Mouse (Mus musculus) heart, embryonic 16.5 days (tissue): ENCODE results near the gene Kera. TPM values are rescaled to one million over a fixed set of nuclear protein-coding genes. Genes with fewer than 3 reads are reported as not detected.

ENCODE experiments used
- ATAC-seq: fragments of 200-750 bp; cut with Nextera tagmentation; replicated peaks from 2 replicates; pipeline ENCODE4 v1.8.0; 2017; ENCODE audit warnings: moderate number of reproducible peaks; ENCODE audit not compliant: insufficient read depth, low FRiP score; ENCODE audit errors: extremely low read depth
- H3K27ac ChIP-seq: fragments of 300-500 bp; sonication (generic); 2 replicates; pipeline ENCODE4 v1.5.1; 2014; ENCODE audit warnings: mild to moderate bottlenecking, low read length, control low read depth, moderate library complexity
- H3K27me3 ChIP-seq: fragments of 300-500 bp; sonication (generic); 2 replicates; pipeline ENCODE4 v1.6.1; 2014; ENCODE audit warnings: low read length, mixed read lengths; ENCODE audit not compliant: control insufficient read depth, insufficient read depth
- H3K36me3 ChIP-seq: fragments of 300-500 bp; sonication (generic); 2 replicates; pipeline ENCODE4 v1.6.1; 2014; ENCODE audit not compliant: control insufficient read depth, insufficient read depth
- H3K4me1 ChIP-seq: fragments of 300-500 bp; sonication (generic); 2 replicates; pipeline ENCODE4 v1.6.1; 2014; ENCODE audit warnings: low read length, mixed read lengths; ENCODE audit not compliant: control insufficient read depth, insufficient read depth
- H3K4me2 ChIP-seq: fragments of 300-500 bp; sonication (generic); 2 replicates; pipeline ENCODE4 v1.6.1; 2014; ENCODE audit warnings: low read depth, mild to moderate bottlenecking, control low read depth, low read length
- H3K4me3 ChIP-seq: fragments of 300-500 bp; sonication (generic); 2 replicates; pipeline ENCODE4 v1.5.1; 2014; ENCODE audit warnings: mild to moderate bottlenecking, control low read depth, low read length
- H3K9ac ChIP-seq: fragments of 300-500 bp; sonication (generic); 2 replicates; pipeline ENCODE4 v1.6.1; 2014; ENCODE audit warnings: low read length, control low read depth
- H3K9me3 ChIP-seq: fragments of 300-500 bp; sonication (generic); replicated peaks from 2 replicates; pipeline ENCODE4 v1.6.1; 2016; ENCODE audit warnings: low read length; ENCODE audit not compliant: control insufficient read depth
- WGBS: fragments of 180-500 bp; shearing (Covaris S2); extraction: QIAGEN DNeasy Blood & Tissue Kit; methylation state at CpG from one replicate; pipeline ENCODE4 v1.1.7; 2014; 5-methylcytosine and 5-hydroxymethylcytosine counted together
- polyA plus RNA-seq: library from polyadenylated mRNA; unstranded; fragments of >200 nt; fragmentation: Nextera tagmentation; extraction: Ambion mirVana; gene quantifications from 2 replicates; pipeline ENCODE4 v1.2.1, GENCODE M21; 2015

The Kera gene
- polyA plus RNA-seq, 1 experiment from 2014 or later: 0.21 TPM

DNA sequence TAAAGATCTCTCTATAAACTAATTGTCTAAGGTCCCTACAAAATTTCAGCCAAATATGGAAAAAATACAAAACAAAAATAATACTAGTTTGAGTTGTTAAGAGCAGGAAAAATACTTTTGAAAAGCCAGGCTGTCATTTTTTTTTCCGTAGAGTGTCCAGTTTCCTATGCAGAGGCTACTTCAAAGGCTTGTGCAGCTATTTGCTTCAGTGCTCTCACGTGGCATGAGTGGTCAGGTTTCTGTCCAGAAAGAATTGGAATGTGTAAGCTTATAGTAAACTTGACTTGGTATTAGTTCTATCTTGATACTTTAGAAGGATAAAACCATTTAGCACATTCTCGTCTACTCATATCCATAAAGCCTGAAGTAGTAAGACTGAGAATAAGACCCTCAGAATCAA is 15.0 kb upstream of the Kera start:
- no peaks in the 10 kb centered on the region for H3K36me3 ChIP-seq
- H3K4me2 ChIP-seq: no peak overlapping the region
- H3K4me3 ChIP-seq: no peak overlapping the region
- no peaks in the 10 kb centered on the region for H3K27me3 ChIP-seq
- no peaks in the 10 kb centered on the region for H3K9me3 ChIP-seq
- WGBS: 66% methylated on average over 3 of the region's 3 CpGs
- H3K4me1 ChIP-seq: no peaks in the 10 kb centered on the region
- H3K27ac ChIP-seq: no peak overlapping the region
- ATAC-seq: no peak
- no peak overlapping the region for H3K9ac ChIP-seq

DNA sequence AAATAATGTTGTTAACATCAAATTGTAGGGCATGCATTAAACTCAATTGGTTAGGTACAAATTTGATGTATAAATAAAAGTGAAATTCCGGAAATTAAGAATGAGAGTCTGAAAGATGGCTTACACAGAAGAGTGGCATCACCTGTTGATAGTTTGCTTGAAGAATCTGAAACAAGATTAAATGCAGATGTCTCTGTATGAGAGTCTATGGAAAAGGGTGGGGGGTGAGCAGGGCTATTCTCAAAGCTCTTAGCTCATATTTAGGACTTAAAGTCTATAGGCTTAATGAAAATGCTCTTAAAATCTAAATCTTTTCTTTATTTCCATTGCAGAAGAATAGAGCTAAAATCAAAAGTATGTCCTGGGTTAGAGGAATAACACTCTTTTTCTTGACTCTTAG is 11.0 kb upstream of the Kera start:
- no peaks in the 10 kb centered on the region for H3K27me3 ChIP-seq
- H3K4me1 ChIP-seq: no peaks in the 10 kb centered on the region
- WGBS: 70% methylated on average over 1 of the region's 1 CpGs
- no peaks in the 10 kb centered on the region for H3K9me3 ChIP-seq
- no peak overlapping the region for H3K4me2 ChIP-seq
- ATAC-seq: no peak
- no peak overlapping the region for H3K9ac ChIP-seq
- H3K36me3 ChIP-seq: no peaks in the 10 kb centered on the region
- H3K4me3 ChIP-seq: no peak overlapping the region
- no peak overlapping the region for H3K27ac ChIP-seq

DNA sequence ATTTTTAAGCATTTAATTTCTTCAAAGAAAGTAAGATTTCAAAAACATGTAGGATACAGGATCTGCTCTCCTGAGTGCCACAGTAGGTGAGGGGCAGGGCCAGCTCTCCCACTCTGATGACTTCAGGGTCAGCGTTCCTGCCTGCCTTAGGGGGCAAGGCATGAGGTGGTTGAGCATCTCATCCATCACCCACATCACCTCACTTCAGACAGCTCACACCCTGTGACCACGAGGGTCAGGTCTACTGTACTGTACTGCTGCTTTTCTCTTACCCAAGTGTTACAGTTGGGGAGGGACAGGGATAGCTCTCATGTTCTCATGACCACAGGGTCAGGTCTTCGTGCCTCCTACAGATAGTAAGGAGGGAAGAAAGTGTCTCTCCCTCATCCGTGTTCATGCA is 4.9 kb upstream of the Kera start:
- no peak for ATAC-seq
- H3K27me3 ChIP-seq: no peaks in the 10 kb centered on the region
- no peaks in the 10 kb centered on the region for H3K4me1 ChIP-seq
- no peaks in the 10 kb centered on the region for H3K36me3 ChIP-seq
- no peak overlapping the region for H3K9ac ChIP-seq
- H3K9me3 ChIP-seq: no peaks in the 10 kb centered on the region
- no peak overlapping the region for H3K4me3 ChIP-seq
- H3K27ac ChIP-seq: no peak overlapping the region
- 61% methylated on average over 4 of the region's 4 CpGs for WGBS
- no peak overlapping the region for H3K4me2 ChIP-seq

DNA sequence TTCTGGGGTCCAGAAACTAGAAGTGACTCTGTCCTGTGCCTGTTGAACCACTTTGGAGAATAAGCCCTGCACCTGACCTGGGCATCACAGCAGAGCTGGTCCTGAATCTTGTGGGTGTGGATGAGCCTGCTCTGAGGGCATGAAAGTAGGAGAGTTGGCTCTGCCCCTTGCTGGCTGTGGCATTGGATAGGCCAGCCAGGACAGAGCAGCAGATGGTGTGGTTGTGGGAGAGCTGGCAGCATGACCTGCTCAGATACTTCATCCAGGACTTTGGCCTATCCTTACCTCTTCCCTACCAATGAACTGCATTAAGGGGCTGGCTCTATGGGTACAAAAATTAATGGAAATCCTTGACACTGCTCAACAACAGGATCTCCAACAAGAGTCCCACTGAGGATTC is 3.4 kb upstream of the Kera start:
- Histone ChIP-seq H3K4me1 (no peaks in the 10 kb centered on the region), H3K27ac (no peak overlapping the region), H3K9me3 (no peaks in the 10 kb centered on the region), H3K4me2 (no peak overlapping the region), H3K9ac (no peak overlapping the region), H3K36me3 (no peaks in the 10 kb centered on the region), H3K27me3 (no peaks in the 10 kb centered on the region), H3K4me3 (no peak overlapping the region)
- ATAC-seq: no peak

DNA sequence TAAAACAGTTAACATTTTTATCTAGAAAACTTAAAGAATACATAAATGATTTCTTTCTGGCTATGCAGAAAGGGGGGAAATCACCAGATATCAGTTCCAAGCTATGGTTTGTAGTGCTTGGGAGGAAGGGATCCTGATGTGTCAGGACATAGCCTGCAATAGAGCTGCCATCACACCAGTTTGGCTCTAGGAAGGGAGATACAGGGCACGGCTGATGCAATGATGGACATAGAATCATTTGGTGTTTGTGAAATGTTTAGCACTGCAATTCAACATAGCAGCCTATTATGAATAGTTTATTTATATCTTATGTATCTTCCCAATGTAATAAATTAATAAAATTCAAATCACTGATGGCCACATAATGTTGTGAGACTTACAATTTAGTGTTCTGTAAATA is 15.6 kb downstream of the Kera start:
- Histone ChIP-seq H3K4me2 (no peak overlapping the region), H3K36me3 (no peaks in the 10 kb centered on the region), H3K9me3 (no peaks in the 10 kb centered on the region), H3K4me3 (no peak overlapping the region), H3K27me3 (no peaks in the 10 kb centered on the region), H3K4me1 (no peaks in the 10 kb centered on the region), H3K9ac (no peak overlapping the region), H3K27ac (no peak overlapping the region)
- no peak for ATAC-seq
- 75% methylated on average over 1 of the region's 1 CpGs for WGBS

DNA sequence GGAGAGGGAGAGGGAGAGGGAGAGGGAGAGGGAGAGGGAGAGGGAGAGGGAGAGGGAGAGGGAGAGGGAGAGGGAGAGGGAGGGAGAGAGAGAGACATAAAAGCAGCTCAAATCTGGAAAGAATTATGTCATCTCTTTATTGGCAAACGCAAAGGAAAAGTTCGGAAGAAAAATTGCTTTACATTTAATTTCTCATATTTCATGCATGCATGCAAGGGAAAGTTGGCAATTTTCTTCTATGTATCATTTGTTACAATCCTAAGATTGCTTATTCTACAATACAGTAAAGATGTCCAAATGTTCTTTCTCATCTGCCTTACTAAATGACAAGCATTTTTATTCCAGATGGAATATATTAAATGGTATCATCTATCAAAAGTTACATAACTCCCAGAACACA is 17.7 kb downstream of the Kera start:
- H3K27me3 ChIP-seq: no peaks in the 10 kb centered on the region
- no peaks in the 10 kb centered on the region for H3K9me3 ChIP-seq
- 57% methylated on average over 2 of the region's 2 CpGs for WGBS
- no peaks in the 10 kb centered on the region for H3K4me1 ChIP-seq
- ATAC-seq: no peak
- no peak overlapping the region for H3K27ac ChIP-seq
- no peak overlapping the region for H3K9ac ChIP-seq
- H3K36me3 ChIP-seq: no peaks in the 10 kb centered on the region
- no peak overlapping the region for H3K4me3 ChIP-seq
- H3K4me2 ChIP-seq: no peak overlapping the region

DNA sequence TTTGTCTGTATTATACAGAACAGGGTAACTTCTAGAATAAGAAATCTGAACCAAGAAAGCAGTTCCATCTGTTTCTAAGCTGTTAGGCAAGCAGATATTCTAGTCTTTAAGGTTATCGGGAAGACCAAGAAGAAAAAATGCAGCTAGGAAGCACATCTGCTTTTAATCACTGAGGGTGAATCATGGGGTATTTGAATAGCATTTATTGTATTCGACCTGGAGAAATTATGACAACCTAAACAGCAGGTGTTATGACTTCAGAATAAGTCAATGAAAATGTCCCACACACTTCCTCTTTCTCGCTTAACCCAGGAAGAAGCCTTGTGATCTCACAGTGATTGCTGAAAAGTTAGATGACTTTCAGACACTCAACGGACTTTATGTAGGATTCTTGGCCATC is 18.4 kb downstream of the Kera start:
- WGBS: 50% methylated on average over 4 of the region's 4 CpGs
- Histone ChIP-seq H3K9ac (no peak overlapping the region), H3K27me3 (no peaks in the 10 kb centered on the region), H3K4me1 (no peaks in the 10 kb centered on the region), H3K9me3 (no peaks in the 10 kb centered on the region), H3K4me3 (no peak overlapping the region), H3K27ac (no peak overlapping the region; the same call in 1 of the 2 replicates), H3K36me3 (no peaks in the 10 kb centered on the region), H3K4me2 (no peak overlapping the region)
- ATAC-seq: no peak

DNA sequence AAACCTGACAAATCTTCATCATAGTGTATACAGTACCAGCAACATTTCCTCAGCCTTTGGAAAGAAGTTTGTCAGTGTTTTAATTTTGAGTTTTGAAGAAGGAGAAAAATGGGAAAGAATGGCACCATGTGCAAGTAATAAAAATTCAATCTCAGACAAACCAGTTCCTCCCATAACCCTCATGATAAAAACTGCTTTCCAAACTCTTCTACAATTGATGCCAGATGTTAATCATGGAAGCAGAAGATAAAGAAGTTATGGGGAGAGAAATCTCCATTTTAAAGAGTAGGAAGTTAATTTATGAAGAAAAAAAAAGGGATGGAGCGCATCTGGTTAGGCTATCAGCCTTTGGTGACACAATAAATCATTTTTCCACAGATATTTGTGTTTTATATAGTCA is 19.9 kb downstream of the Kera start:
- Histone ChIP-seq H3K9ac (no peak overlapping the region), H3K27me3 (no peaks in the 10 kb centered on the region), H3K4me1 (no peaks in the 10 kb centered on the region), H3K9me3 (no peaks in the 10 kb centered on the region), H3K4me3 (no peak overlapping the region), H3K27ac (no peak overlapping the region), H3K36me3 (no peaks in the 10 kb centered on the region), H3K4me2 (no peak overlapping the region)
- WGBS: 83% methylated on average over 1 of the region's 1 CpGs
- no peak for ATAC-seq

DNA sequence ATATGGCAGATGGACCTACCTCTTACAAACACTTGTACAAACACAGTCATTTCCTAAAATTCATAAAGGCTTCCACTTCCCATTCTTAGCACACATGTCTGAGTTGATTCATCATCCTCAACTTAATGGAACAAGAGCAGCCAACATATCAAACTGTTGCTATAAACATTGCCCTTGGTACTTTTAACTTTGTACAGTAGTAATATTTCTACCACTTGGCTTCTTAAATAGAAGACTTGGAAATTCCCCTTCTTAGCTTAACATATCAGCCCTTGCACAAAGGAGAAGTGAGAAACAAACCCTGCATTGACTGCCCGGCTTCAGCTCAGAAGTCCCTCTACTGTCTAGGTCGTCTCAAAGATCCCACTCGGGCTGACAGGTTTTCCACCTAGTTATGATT is 24.4 kb downstream of the Kera start:
- no peaks in the 10 kb centered on the region for H3K9me3 ChIP-seq

DNA sequence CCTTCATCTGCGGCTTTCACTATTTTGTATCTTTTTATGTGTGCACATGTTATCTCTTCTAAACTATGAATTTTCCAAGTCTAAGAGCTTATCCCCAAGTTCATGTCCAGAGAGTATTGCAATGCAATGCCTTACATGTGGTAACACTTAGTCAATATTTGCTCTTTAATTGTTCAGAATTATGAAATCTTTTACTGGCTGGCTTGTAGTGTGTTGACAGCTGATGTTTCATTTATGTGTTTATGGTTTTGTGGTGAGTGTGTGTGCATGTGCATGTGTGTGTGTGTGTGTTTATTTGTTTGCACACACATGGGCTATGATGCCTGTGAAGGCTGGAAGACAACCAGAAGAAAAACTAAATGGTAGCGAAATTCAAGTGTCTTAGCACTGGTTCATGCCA is 35.2 kb downstream of the Kera start:
- Histone ChIP-seq H3K4me1 (no peaks in the 10 kb centered on the region), H3K4me3 (no peak overlapping the region), H3K4me2 (no peak overlapping the region), H3K9ac (no peak overlapping the region), H3K36me3 (no peaks in the 10 kb centered on the region), H3K27me3 (no peaks in the 10 kb centered on the region), H3K9me3 (no peaks in the 10 kb centered on the region), H3K27ac (no peak overlapping the region)
- ATAC-seq: no peak
- 67% methylated on average over 2 of the region's 2 CpGs for WGBS

More for the DNA sequence above, 24.4 kb downstream of the Kera start:
- no peak overlapping the region for H3K27ac ChIP-seq
- 78% methylated on average over 3 of the region's 3 CpGs for WGBS
- no peak overlapping the region for H3K9ac ChIP-seq
- no peak overlapping the region for H3K4me3 ChIP-seq
- ATAC-seq: no peak
- H3K4me2 ChIP-seq: no peak overlapping the region
- H3K4me1 ChIP-seq: no peaks in the 10 kb centered on the region
- H3K27me3 ChIP-seq: no peaks in the 10 kb centered on the region
- H3K36me3 ChIP-seq: no peaks in the 10 kb centered on the region
